Mouse (Mus musculus) C2C12 (cell line): ENCODE results near the gene Syt17. TPM values are rescaled to one million over a fixed set of nuclear protein-coding genes. Genes with fewer than 3 reads are reported as not detected.

ENCODE experiments used
- H3K27me3 ChIP-seq: one replicate; pipeline ENCODE4 v1.6.1; 2011; ENCODE audit not compliant: control insufficient read depth, insufficient read depth, insufficient read length
- H3K36me3 ChIP-seq: one replicate; pipeline ENCODE4 v1.6.1; 2011; ENCODE audit not compliant: control insufficient read depth, insufficient read depth
- H3K4me3 ChIP-seq: one replicate; pipeline ENCODE4 v1.5.1; 2011; ENCODE audit warnings: mild to moderate bottlenecking, control low read depth; ENCODE audit not compliant: poor library complexity, insufficient read depth, severe bottlenecking
- H3K79me2 ChIP-seq: one replicate; pipeline ENCODE4 v1.6.1; 2011; ENCODE audit not compliant: control insufficient read depth, insufficient read depth
- H3K79me3 ChIP-seq: one replicate; pipeline ENCODE4 v1.6.1; 2011; ENCODE audit warnings: low read depth, control low read depth
- H3ac ChIP-seq: one replicate; pipeline ENCODE3; 2011; ENCODE audit warnings: low read depth; ENCODE audit not compliant: control insufficient read depth, insufficient read length
- CEBPB ChIP-seq: IDR thresholded peaks from one replicate; pipeline ENCODE4 v1.6.1; 2011; ENCODE audit warnings: low read depth, mild to moderate bottlenecking, control low read depth, moderate library complexity
- CTCF ChIP-seq: IDR thresholded peaks from one replicate; pipeline ENCODE4 v1.5.1; 2011; ENCODE audit not compliant: control insufficient read depth, insufficient read depth, insufficient read length
- FOSL1 ChIP-seq: IDR thresholded peaks from one replicate; pipeline ENCODE4 v1.8.0; 2011; ENCODE audit warnings: mild to moderate bottlenecking, low read length; ENCODE audit not compliant: poor library complexity, insufficient read depth, severe bottlenecking
- MAX ChIP-seq: IDR thresholded peaks from one replicate; pipeline ENCODE4 v1.6.1; 2011; ENCODE audit warnings: mild to moderate bottlenecking, control low read depth
- MYOD1 ChIP-seq: IDR thresholded peaks from one replicate; pipeline ENCODE4 v1.6.1; 2011; ENCODE audit warnings: low read depth; ENCODE audit not compliant: control insufficient read depth, insufficient read length
- MYOG ChIP-seq: IDR thresholded peaks from one replicate; pipeline ENCODE4 v1.6.1; 2011; ENCODE audit not compliant: control insufficient read depth, insufficient read length; ENCODE audit errors: extremely low read depth
- USF1 ChIP-seq: IDR thresholded peaks from one replicate; pipeline ENCODE4 v1.6.1; 2011; ENCODE audit warnings: low read depth, mild to moderate bottlenecking, control low read depth, moderate library complexity
- polyA plus RNA-seq: library from polyadenylated mRNA; unstranded; fragments of >200 nt; fragmentation: generic; extraction: Trizol; gene quantifications from one replicate; pipeline ENCODE4 v1.2.1, GENCODE M21; 2012; ENCODE audit warnings: missing spikeins

The Syt17 gene
- polyA plus RNA-seq, 1 experiment = 5.3 TPM

- H3K27me3 ChIP-seq = no peaks in the 10 kb centered on the region
- no peaks in the 10 kb centered on the region for H3K36me3 ChIP-seq
- TF ChIP-seq FOSL1 (no peak), MYOD1 (no peak), MYOG (no peak), CEBPB (no peak), USF1 (no peak), CTCF (no peak), MAX (no peak)
These were observed 10.8 kb downstream of the Syt17 start for GRCm38 (mm10) chr7:118437101-118437802.

DNA sequence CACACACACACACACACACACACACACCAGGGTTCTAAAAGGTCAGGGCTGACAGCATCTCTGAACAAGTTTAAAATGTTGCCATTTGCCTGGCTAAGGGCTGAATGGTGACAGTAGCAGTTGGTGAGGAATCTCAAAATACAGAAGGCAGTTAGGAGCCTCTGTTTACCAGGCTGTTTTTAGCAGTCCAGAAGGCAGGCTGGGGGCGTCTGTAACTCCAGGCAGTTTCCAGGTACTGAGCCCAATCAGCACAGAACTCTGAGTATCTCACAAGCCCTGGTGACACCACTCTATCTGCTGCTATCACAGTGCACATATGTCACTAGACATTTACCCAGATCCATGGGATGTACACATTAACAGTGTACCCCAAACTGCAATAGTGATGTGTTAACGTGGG, 19.1 kb downstream of the Syt17 start:
- no peak overlapping the region for H3ac ChIP-seq
- H3K79me3 ChIP-seq = no peaks in the 10 kb centered on the region
- H3K36me3 ChIP-seq = no peaks in the 10 kb centered on the region
- no peak for TF ChIP-seq CEBPB
- TF ChIP-seq MYOG = no peak
- no peak for TF ChIP-seq FOSL1
- TF ChIP-seq USF1 = no peak
- H3K27me3 ChIP-seq = no peaks in the 10 kb centered on the region
- H3K79me2 ChIP-seq = no peaks in the 10 kb centered on the region
- no peak overlapping the region for H3K4me3 ChIP-seq

More at GRCm38 (mm10) chr7:118437101-118437802, 10.8 kb downstream of the Syt17 start:
- H3ac ChIP-seq = no peak overlapping the region
- H3K79me3 ChIP-seq = no peaks in the 10 kb centered on the region
- no peak overlapping the region for H3K4me3 ChIP-seq
- H3K79me2 ChIP-seq = no peaks in the 10 kb centered on the region

- Histone ChIP-seq H3K4me3 (no peak overlapping the region), H3K27me3 (no peaks in the 10 kb centered on the region), H3K79me3 (no peaks in the 10 kb centered on the region), H3K79me2 (no peaks in the 10 kb centered on the region), H3K36me3 (no peaks in the 10 kb centered on the region), H3ac (no peak overlapping the region)
- TF ChIP-seq MAX (no peak), MYOG (no peak), MYOD1 (no peak), CTCF (no peak), USF1 (no peak), FOSL1 (no peak), CEBPB (no peak)
These were observed 28.4 kb downstream of the Syt17 start for GRCm38 (mm10) chr7:118419491-118420180.

DNA sequence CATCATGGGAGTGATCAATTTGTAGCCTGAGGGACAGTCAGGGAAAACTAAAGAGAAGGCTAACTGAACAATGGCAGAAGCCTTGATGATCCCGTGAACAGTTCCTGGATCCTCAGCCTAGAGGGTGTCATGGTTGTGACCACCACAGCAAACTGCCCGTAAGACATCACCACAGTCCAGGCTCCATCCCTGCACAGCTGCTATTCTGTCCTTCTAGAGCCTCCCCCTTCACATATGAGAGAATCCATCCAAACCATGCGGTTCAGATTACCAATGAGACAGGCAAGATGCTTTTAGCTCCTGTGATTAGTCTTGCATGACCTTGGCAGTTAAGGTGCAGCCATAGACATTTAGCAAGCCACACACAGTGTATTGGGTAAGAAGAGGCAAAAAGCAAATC, 33.8 kb downstream of the Syt17 start:
- H3ac ChIP-seq = no peak overlapping the region
- no peak for TF ChIP-seq CTCF
- TF ChIP-seq CEBPB = no peak
- TF ChIP-seq MYOG = no peak
- TF ChIP-seq MYOD1 = no peak
- no peak for TF ChIP-seq MAX
- no peak for TF ChIP-seq USF1
- TF ChIP-seq FOSL1 = no peak
- H3K4me3 ChIP-seq = no peak overlapping the region
- no peaks in the 10 kb centered on the region for H3K79me2 ChIP-seq
- no peaks in the 10 kb centered on the region for H3K36me3 ChIP-seq
- no peaks in the 10 kb centered on the region for H3K79me3 ChIP-seq
- no peaks in the 10 kb centered on the region for H3K27me3 ChIP-seq

- H3K36me3 ChIP-seq = no peaks in the 10 kb centered on the region
- H3K79me2 ChIP-seq = no peaks in the 10 kb centered on the region
- no peaks in the 10 kb centered on the region for H3K27me3 ChIP-seq
- H3ac ChIP-seq = no peak overlapping the region
- H3K4me3 ChIP-seq = no peak overlapping the region
- no peaks in the 10 kb centered on the region for H3K79me3 ChIP-seq
- TF ChIP-seq CTCF (no peak), CEBPB (no peak), MYOD1 (no peak), MAX (no peak), FOSL1 (no peak), USF1 (no peak)
These were observed 36.1 kb downstream of the Syt17 start for GRCm38 (mm10) chr7:118411877-118412276.

DNA sequence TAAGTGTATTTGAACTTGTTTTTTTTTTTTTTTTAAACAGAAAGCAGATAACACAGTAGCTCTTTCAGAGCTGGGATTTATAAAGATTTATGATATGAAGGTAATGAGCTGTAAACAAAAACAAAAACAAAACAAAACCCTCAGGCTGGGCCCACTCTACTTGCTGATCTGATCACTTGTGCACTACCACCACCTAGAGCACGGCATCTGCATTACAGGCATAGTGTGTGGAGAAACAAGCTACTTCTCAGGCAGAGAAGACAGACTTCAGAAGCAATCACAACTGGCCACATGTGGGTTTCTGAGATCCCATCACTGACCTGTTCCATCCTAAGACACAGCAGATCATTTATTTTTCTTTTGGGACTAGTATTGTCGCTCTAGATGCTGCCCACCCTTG, 38.6 kb downstream of the Syt17 start:
- no peak overlapping the region for H3K4me3 ChIP-seq
- no peaks in the 10 kb centered on the region for H3K36me3 ChIP-seq
- no peak for TF ChIP-seq MYOG
- TF ChIP-seq CTCF = no peak
- no peak for TF ChIP-seq MAX
- no peak for TF ChIP-seq FOSL1
- TF ChIP-seq USF1 = no peak
- no peak for TF ChIP-seq MYOD1
- TF ChIP-seq CEBPB = no peak
- H3K79me3 ChIP-seq = no peaks in the 10 kb centered on the region
- H3K79me2 ChIP-seq = no peaks in the 10 kb centered on the region
- no peaks in the 10 kb centered on the region for H3K27me3 ChIP-seq
- H3ac ChIP-seq = no peak overlapping the region
